Mouse (Mus musculus) intestine, embryonic 14.5 days (tissue): ENCODE measurements around the gene Sh2d1a. TPM values are rescaled to one million over a fixed set of nuclear protein-coding genes. Genes with fewer than 3 reads are reported as not detected.

Experiments
- ATAC-seq: fragments of 200-750 bp; cut with Nextera tagmentation; replicated peaks from 2 replicates; pipeline ENCODE4 v1.8.0; 2017; ENCODE audit warnings: low read depth, moderate number of reproducible peaks, moderate TSS enrichment, moderate library complexity; ENCODE audit not compliant: low FRiP score, low TSS enrichment
- DNase-seq: peaks from one replicate; pipeline ENCODE4 v3.0.0-alpha.2; 2018; ENCODE audit warnings: low spot score
- H3K27ac ChIP-seq: fragments of 300-500 bp; sonication (generic); 2 replicates; pipeline ENCODE4 v1.5.1; 2014; ENCODE audit warnings: low read depth, mild to moderate bottlenecking, control low read depth
- H3K27me3 ChIP-seq: fragments of 300-500 bp; sonication (generic); replicated peaks from 2 replicates; pipeline ENCODE4 v1.6.1; 2014; ENCODE audit warnings: low read length, control low read depth; ENCODE audit not compliant: control insufficient read depth, insufficient read depth
- H3K36me3 ChIP-seq: fragments of 300-500 bp; sonication (generic); 2 replicates; pipeline ENCODE4 v1.6.1; 2014; ENCODE audit warnings: low read length, control low read depth; ENCODE audit not compliant: control insufficient read depth, insufficient read depth
- H3K4me1 ChIP-seq: fragments of 300-500 bp; sonication (generic); replicated peaks from 2 replicates; pipeline ENCODE4 v1.6.1; 2014; ENCODE audit warnings: low read length, control low read depth, mixed read lengths; ENCODE audit not compliant: control insufficient read depth, insufficient read depth
- H3K4me2 ChIP-seq: fragments of 300-500 bp; sonication (generic); 2 replicates; pipeline ENCODE4 v1.6.1; 2014; ENCODE audit warnings: low read length
- H3K4me3 ChIP-seq: fragments of 300-500 bp; sonication (generic); 2 replicates; pipeline ENCODE4 v1.5.1; 2014; ENCODE audit warnings: low read depth, low read length, control low read depth, mixed read lengths
- H3K9ac ChIP-seq: fragments of 300-500 bp; sonication (generic); 2 replicates; pipeline ENCODE4 v1.6.1; 2014; ENCODE audit warnings: mild to moderate bottlenecking, low read length
- H3K9me3 ChIP-seq: fragments of 300-500 bp; sonication (generic); 2 replicates; pipeline ENCODE4 v1.6.1; 2016; ENCODE audit warnings: low read length, control low read depth; ENCODE audit not compliant: control insufficient read depth
- WGBS: fragments of 180-500 bp; shearing (Covaris S2); extraction: QIAGEN DNeasy Blood & Tissue Kit; methylation state at CpG from one replicate; pipeline ENCODE4 v1.1.7; 2014; 5-methylcytosine and 5-hydroxymethylcytosine counted together
- polyA plus RNA-seq: library from polyadenylated mRNA; unstranded; fragments of >200 nt; fragmentation: Nextera tagmentation; extraction: Ambion mirVana; gene quantifications from 2 replicates; pipeline ENCODE4 v1.2.1, GENCODE M21; 2014

Gene Sh2d1a
- polyA plus RNA-seq, 1 experiment from 2014 or later: 0.31 TPM

DNA sequence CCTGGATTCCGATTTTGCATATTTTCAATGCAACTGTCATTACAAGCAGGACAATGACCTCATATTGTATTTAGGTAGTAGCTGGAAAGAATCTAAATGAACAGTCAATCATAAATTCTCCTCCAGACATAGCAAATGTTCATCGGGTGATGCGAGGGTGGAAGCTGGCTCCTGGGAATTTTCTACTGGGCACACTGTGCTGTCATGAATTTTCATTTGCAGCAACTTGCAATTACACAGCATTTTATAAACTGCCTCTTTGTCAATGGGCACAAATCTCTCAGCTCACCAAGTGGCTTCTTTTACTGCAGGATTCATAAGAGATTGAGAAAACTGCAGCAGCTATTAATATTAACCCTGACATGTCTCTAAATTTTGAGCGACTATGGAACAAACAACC lies 28.4 kb downstream of the Sh2d1a start:
- Histone ChIP-seq H3K27me3 (no peaks in the 10 kb centered on the region), H3K4me2 (no peak overlapping the region), H3K9me3 (no peaks in the 10 kb centered on the region), H3K9ac (no peak overlapping the region), H3K36me3 (no peaks in the 10 kb centered on the region), H3K4me3 (no peak overlapping the region), H3K27ac (no peak overlapping the region), H3K4me1 (no peaks in the 10 kb centered on the region)
- ATAC-seq (no peak), DNase-seq (no peak)
- WGBS: 73% methylated on average over 4 of the region's 4 CpGs

DNA sequence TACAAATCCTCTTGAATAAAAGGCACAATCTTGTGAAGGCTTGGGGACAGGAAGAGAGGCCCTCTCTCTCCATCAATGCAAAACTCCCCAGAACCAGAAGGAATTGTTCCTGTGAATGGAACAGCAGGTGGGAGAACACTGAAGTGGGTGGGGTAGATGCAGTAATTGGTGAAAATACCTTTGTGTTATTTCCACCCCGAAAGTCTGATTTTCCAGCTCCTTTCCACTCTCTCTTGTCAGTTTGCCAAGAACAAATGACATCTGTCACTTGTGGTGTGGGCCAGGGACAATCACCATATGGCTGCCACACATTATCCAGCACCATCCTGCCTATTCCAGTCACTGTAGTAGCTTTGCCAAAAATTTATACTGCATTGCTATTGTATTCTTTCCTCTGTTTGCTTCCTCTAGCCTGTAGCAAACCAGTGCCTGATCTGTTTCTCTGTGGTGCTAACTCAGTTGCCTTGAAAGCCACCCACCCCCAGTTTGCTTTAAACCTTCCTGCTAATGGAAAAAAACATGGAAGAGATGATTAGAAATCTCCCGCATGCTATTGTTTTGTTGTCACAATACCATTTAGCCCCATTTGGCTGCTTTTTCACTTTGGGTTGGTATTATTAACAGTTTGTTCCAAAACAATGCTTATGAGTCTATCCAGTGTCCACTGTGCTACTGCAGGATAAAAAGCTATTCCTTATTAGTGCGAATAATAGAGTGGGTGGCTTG lies 37.9 kb downstream of the Sh2d1a start:
- Histone ChIP-seq H3K36me3 (no peaks in the 10 kb centered on the region), H3K4me3 (peak overlapping the region; percentile 8; the same call in 1 of the 2 replicates), H3K27ac (no peak overlapping the region), H3K4me2 (peak overlapping the region; percentile 21; the same call in 1 of the 2 replicates), H3K27me3 (no peaks in the 10 kb centered on the region), H3K4me1 (no peaks in the 10 kb centered on the region), H3K9ac (no peak overlapping the region), H3K9me3 (no peaks in the 10 kb centered on the region)
- no peak for ATAC-seq
- DNase-seq: no peak
- 43% methylated on average over 3 of the region's 3 CpGs for WGBS

DNA sequence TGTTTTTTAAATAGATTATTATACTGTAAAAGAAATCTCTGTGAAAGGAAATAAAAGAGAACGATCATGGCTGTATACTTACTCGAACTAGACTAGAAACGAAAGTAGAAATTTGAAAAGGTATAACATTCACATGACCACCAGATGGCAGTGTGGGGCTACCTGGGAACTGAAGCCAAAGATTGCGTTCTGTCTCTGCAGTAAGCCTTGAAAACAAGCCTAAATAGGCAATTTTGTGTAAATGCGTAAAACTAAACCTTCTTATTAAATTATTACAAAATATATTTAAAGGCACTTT lies 38.5 kb downstream of the Sh2d1a start:
- DNase-seq (peak; percentile 66), ATAC-seq (no peak)
- Histone ChIP-seq H3K4me2 (peak overlapping the region; percentile 21; the same call in 1 of the 2 replicates), H3K4me3 (peak overlapping the region; percentile 8; the same call in 1 of the 2 replicates), H3K36me3 (no peaks in the 10 kb centered on the region), H3K27me3 (no peaks in the 10 kb centered on the region), H3K27ac (no peak overlapping the region), H3K4me1 (no peaks in the 10 kb centered on the region), H3K9me3 (no peaks in the 10 kb centered on the region), H3K9ac (no peak overlapping the region)
- WGBS: 32% methylated on average over 5 of the region's 5 CpGs

DNA sequence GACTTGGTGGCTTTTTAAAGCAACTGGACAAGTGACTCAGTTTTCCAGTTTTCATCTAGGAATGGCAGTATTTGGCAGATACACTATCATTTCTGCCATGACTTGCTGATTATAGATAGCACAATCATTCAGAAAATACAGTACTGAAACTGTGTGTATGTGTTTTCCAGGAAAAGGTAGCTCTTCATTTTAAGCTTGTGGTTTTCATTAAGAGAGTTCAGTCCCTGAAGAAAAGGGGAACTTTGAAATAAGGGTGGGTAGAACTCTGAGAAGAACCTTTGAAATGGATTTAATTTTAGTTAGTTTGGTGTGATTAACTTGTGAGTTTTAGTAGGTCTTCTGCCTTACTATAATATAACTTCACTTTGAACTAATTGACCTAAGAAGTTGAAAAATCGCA lies 42.8 kb downstream of the Sh2d1a start:
- H3K27me3 ChIP-seq: no peaks in the 10 kb centered on the region
- no peaks in the 10 kb centered on the region for H3K4me1 ChIP-seq
- WGBS: 96% methylated on average over 1 of the region's 1 CpGs
- no peaks in the 10 kb centered on the region for H3K9me3 ChIP-seq
- H3K36me3 ChIP-seq: no peaks in the 10 kb centered on the region
- DNase-seq (no peak), ATAC-seq (no peak)
- H3K4me2 ChIP-seq: no peak overlapping the region
- no peak overlapping the region for H3K27ac ChIP-seq
- no peak overlapping the region for H3K4me3 ChIP-seq
- H3K9ac ChIP-seq: no peak overlapping the region

DNA sequence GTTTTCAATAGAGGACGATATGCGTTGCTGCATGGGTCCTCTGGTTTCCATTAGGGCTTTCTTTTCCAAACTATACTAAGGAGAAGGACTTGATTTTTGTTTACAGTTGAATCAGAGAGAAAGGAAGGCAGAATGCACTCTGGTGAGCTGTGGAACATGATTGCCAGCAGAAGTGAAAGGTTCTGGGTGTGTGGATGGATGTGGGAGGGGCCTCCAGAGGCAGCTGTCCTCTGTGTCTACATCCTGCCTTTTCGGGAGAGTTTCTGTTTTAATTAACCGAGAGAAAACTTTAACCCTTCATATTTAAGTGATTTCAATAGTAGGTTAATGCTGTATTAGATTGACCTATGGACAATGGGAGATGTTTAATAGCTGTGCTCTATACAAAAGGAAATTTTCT lies 46.3 kb downstream of the Sh2d1a start:
- no peaks in the 10 kb centered on the region for H3K27me3 ChIP-seq
- no peak for DNase-seq
- H3K4me2 ChIP-seq: no peak overlapping the region
- H3K9me3 ChIP-seq: no peaks in the 10 kb centered on the region
- no peak overlapping the region for H3K4me3 ChIP-seq
- H3K9ac ChIP-seq: no peak overlapping the region
- WGBS: 63% methylated on average over 4 of the region's 4 CpGs
- no peaks in the 10 kb centered on the region for H3K36me3 ChIP-seq
- ATAC-seq: no peak
- H3K4me1 ChIP-seq: no peaks in the 10 kb centered on the region
- no peak overlapping the region for H3K27ac ChIP-seq

DNA sequence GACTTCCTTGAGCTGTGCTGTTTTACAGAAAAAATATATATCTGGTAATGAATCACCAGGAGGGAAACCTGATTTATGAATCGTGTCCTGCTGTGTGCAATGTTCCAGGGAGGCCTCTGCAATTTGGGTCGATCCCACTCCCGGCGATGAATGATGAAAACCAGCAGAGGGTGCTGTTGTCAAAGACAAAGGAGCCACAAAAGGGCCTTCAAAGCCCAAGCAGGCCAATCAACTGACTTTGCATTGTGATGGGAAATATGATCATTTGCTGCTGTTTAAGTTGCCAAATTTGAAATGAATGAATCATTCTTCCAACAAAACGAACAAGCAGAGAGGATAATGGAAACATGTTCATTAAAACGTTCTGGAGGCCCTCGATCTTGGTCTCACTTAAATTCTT lies 55.0 kb downstream of the Sh2d1a start:
- Histone ChIP-seq H3K4me1 (no peaks in the 10 kb centered on the region), H3K4me2 (no peak overlapping the region), H3K27ac (no peak overlapping the region), H3K36me3 (no peaks in the 10 kb centered on the region), H3K9ac (no peak overlapping the region), H3K27me3 (no peaks in the 10 kb centered on the region), H3K9me3 (no peaks in the 10 kb centered on the region), H3K4me3 (no peak overlapping the region)
- WGBS: 20% methylated on average over 7 of the region's 7 CpGs
- ATAC-seq: no peak
- DNase-seq: peak; percentile 55

DNA sequence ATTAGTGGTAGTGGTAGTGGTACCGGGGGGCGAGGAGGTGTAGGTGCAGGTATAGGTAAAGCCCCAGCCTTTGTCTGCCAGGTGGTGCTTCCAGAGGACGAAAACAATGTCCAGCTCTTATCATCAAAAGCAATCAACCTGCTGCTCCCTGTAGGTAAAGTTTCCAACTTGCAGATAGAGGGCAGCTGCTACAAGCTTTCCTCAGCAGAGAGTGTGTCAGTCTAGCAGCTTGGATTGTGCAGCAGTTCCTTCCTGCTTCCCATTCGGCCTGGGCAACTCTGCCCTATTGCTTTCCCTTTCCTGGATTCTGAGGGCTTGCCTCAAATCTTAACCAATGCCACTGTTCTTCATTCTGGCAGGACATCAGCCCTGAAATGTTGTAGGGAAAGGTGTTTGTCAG lies 56.4 kb downstream of the Sh2d1a start:
- no peaks in the 10 kb centered on the region for H3K4me1 ChIP-seq
- WGBS: 74% methylated on average over 4 of the region's 4 CpGs
- no peaks in the 10 kb centered on the region for H3K27me3 ChIP-seq
- no peaks in the 10 kb centered on the region for H3K36me3 ChIP-seq
- no peaks in the 10 kb centered on the region for H3K9me3 ChIP-seq
- H3K27ac ChIP-seq: no peak overlapping the region
- no peak for ATAC-seq
- no peak overlapping the region for H3K9ac ChIP-seq
- no peak for DNase-seq
- H3K4me3 ChIP-seq: no peak overlapping the region
- H3K4me2 ChIP-seq: no peak overlapping the region

Other genes with a start within 250 kb of the Sh2d1a start
- not detected in 2 replicates for gene Tex13c2, start 12.8 kb upstream of the Sh2d1a start, polyA plus RNA-seq